Mouse (Mus musculus) hindbrain, embryonic 10.5 days (tissue): ENCODE results near the gene Abca14. TPM values are rescaled to one million over a fixed set of nuclear protein-coding genes. Genes with fewer than 3 reads are reported as not detected.

Experiments used
- DNase-seq: peaks from one replicate; pipeline ENCODE4 v3.0.0-alpha.2; 2017; ENCODE audit warnings: low spot score
- H3K27ac ChIP-seq: fragments of 300-500 bp; sonication (generic); 2 replicates; pipeline ENCODE4 v1.5.1; 2016; ENCODE audit warnings: mild to moderate bottlenecking, moderate library complexity
- H3K27me3 ChIP-seq: fragments of 300-500 bp; sonication (generic); 2 replicates; pipeline ENCODE4 v1.6.1; 2016; ENCODE audit warnings: mild to moderate bottlenecking; ENCODE audit not compliant: poor library complexity, insufficient read depth, severe bottlenecking
- H3K36me3 ChIP-seq: fragments of 300-500 bp; sonication (generic); 2 replicates; pipeline ENCODE4 v1.6.1; 2016; ENCODE audit warnings: mild to moderate bottlenecking, moderate library complexity
- H3K4me1 ChIP-seq: fragments of 300-500 bp; sonication (generic); replicated peaks from 2 replicates; pipeline ENCODE4 v1.6.1; 2016; ENCODE audit warnings: mild to moderate bottlenecking
- H3K4me3 ChIP-seq: fragments of 300-500 bp; sonication (generic); 2 replicates; pipeline ENCODE4 v1.5.1; 2016; ENCODE audit warnings: mild to moderate bottlenecking, moderate library complexity
- H3K9me3 ChIP-seq: fragments of 300-500 bp; sonication (generic); 2 replicates; pipeline ENCODE4 v1.6.1; 2016; ENCODE audit warnings: mild to moderate bottlenecking, moderate library complexity
- WGBS: fragments of 180-500 bp; shearing (Covaris S2); methylation state at CpG from one replicate; pipeline ENCODE4 v1.1.7; 2016; 5-methylcytosine and 5-hydroxymethylcytosine counted together
- polyA plus RNA-seq: library from polyadenylated mRNA; unstranded; fragments of >200 nt; fragmentation: Nextera tagmentation; extraction: Ambion mirVana; gene quantifications from 2 replicates; pipeline ENCODE4 v1.2.1, GENCODE M21; 2016

Gene Abca14
- polyA plus RNA-seq, 1 experiment from 2014 or later: not detected

- H3K36me3 ChIP-seq: no peaks in the 10 kb centered on the region
- no peaks in the 10 kb centered on the region for H3K27me3 ChIP-seq
- no peak overlapping the region for H3K4me3 ChIP-seq
- DNase-seq: no peak
- no peaks in the 10 kb centered on the region for H3K4me1 ChIP-seq
- no peak overlapping the region for H3K27ac ChIP-seq
- H3K9me3 ChIP-seq: no peaks in the 10 kb centered on the region
Measured at GRCm38 (mm10) chr7:120182891-120183290, 20.9 kb upstream of the Abca14 start.

- no peak overlapping the region for H3K27ac ChIP-seq
- H3K36me3 ChIP-seq: no peaks in the 10 kb centered on the region
- no peak overlapping the region for H3K4me3 ChIP-seq
- H3K9me3 ChIP-seq: no peaks in the 10 kb centered on the region
- H3K4me1 ChIP-seq: 0 out of 2 replicates have a peak, but pooled peaks cover 8% of the 10 kb centered on the region
- no peak for DNase-seq
- WGBS: 90% methylated on average over 5 of the region's 5 CpGs
- no peaks in the 10 kb centered on the region for H3K27me3 ChIP-seq
Measured at GRCm38 (mm10) chr7:120188946-120189345, 14.8 kb upstream of the Abca14 start.

GRCm38 (mm10) chr7:120189369-120190149 is 14.2 kb upstream of the Abca14 start:
- no peak for DNase-seq
- 0 out of 2 replicates have a peak, but pooled peaks cover 8% of the 10 kb centered on the region for H3K4me1 ChIP-seq
- no peaks in the 10 kb centered on the region for H3K9me3 ChIP-seq
- WGBS: 78% methylated on average over 8 of the region's 8 CpGs
- H3K27ac ChIP-seq: no peak overlapping the region
- H3K27me3 ChIP-seq: no peaks in the 10 kb centered on the region
- no peaks in the 10 kb centered on the region for H3K36me3 ChIP-seq
- no peak overlapping the region for H3K4me3 ChIP-seq

GRCm38 (mm10) chr7:120190150-120190665 is 13.6 kb upstream of the Abca14 start:
- Histone ChIP-seq H3K4me1 (0 out of 2 replicates have a peak, but pooled peaks cover 8% of the 10 kb centered on the region), H3K9me3 (no peaks in the 10 kb centered on the region), H3K27ac (no peak overlapping the region), H3K27me3 (no peaks in the 10 kb centered on the region), H3K36me3 (no peaks in the 10 kb centered on the region), H3K4me3 (no peak overlapping the region)
- WGBS: 70% methylated on average over 8 of the region's 8 CpGs
- DNase-seq: no peak

GRCm38 (mm10) chr7:120192207-120192606 is 11.6 kb upstream of the Abca14 start:
- no peaks in the 10 kb centered on the region for H3K9me3 ChIP-seq
- no peak for DNase-seq
- H3K4me3 ChIP-seq: no peak overlapping the region
- no peaks in the 10 kb centered on the region for H3K36me3 ChIP-seq
- H3K27me3 ChIP-seq: no peaks in the 10 kb centered on the region
- H3K4me1 ChIP-seq: 0 out of 2 replicates have a peak, but pooled peaks cover 8% of the 10 kb centered on the region
- WGBS: 79% methylated on average over 3 of the region's 3 CpGs
- no peak overlapping the region for H3K27ac ChIP-seq

GRCm38 (mm10) chr7:120192816-120193215 is 10.9 kb upstream of the Abca14 start:
- no peaks in the 10 kb centered on the region for H3K9me3 ChIP-seq
- no peak for DNase-seq
- WGBS: 83% methylated on average over 6 of the region's 6 CpGs
- H3K36me3 ChIP-seq: no peaks in the 10 kb centered on the region
- no peaks in the 10 kb centered on the region for H3K27me3 ChIP-seq
- H3K4me1 ChIP-seq: 0 out of 2 replicates have a peak, but pooled peaks cover 8% of the 10 kb centered on the region
- H3K4me3 ChIP-seq: no peak overlapping the region
- no peak overlapping the region for H3K27ac ChIP-seq

- H3K36me3 ChIP-seq: no peaks in the 10 kb centered on the region
- H3K4me3 ChIP-seq: no peak overlapping the region
- 0 out of 2 replicates have a peak, but pooled peaks cover 6% of the 10 kb centered on the region for H3K4me1 ChIP-seq
- peaks cover 9% of the 10 kb centered on the region for H3K27me3 ChIP-seq
- no peak overlapping the region for H3K27ac ChIP-seq
- no peak for DNase-seq
- 79% methylated on average over 4 of the region's 4 CpGs for WGBS
- no peaks in the 10 kb centered on the region for H3K9me3 ChIP-seq
Measured at GRCm38 (mm10) chr7:120195207-120195606, 8.6 kb upstream of the Abca14 start.

GRCm38 (mm10) chr7:120201231-120201744 is 2.5 kb upstream of the Abca14 start:
- peaks cover 41% of the 10 kb centered on the region for H3K27me3 ChIP-seq
- no peaks in the 10 kb centered on the region for H3K36me3 ChIP-seq
- DNase-seq: peak; percentile 15
- peak overlapping the region; percentile 48 for H3K4me3 ChIP-seq
- no peaks in the 10 kb centered on the region for H3K9me3 ChIP-seq
- WGBS: 4% methylated on average over 14 of the region's 14 CpGs
- peaks cover 15% of the 10 kb centered on the region for H3K4me1 ChIP-seq
- H3K27ac ChIP-seq: 0 out of 2 replicates have a peak overlapping the region, but pooled peaks have one; percentile 66

- DNase-seq: no peak
- peaks cover 41% of the 10 kb centered on the region for H3K27me3 ChIP-seq
- 5% methylated on average over 26 of the region's 26 CpGs for WGBS
Measured at GRCm38 (mm10) chr7:120201771-120202170, 2.0 kb upstream of the Abca14 start, which contains the start of gene Crym. Crym (minus strand) TSS chr7:120202111.

GRCm38 (mm10) chr7:120205989-120206388 is 2.2 kb downstream of the Abca14 start:
- no peak for DNase-seq
- 75% methylated on average over 9 of the region's 9 CpGs for WGBS
- no peaks in the 10 kb centered on the region for H3K36me3 ChIP-seq
- no peak overlapping the region for H3K4me3 ChIP-seq
- H3K9me3 ChIP-seq: no peaks in the 10 kb centered on the region
- no peak overlapping the region for H3K27ac ChIP-seq
- H3K27me3 ChIP-seq: peaks cover 24% of the 10 kb centered on the region
- peaks cover 10% of the 10 kb centered on the region for H3K4me1 ChIP-seq

More at GRCm38 (mm10) chr7:120201771-120202170, 2.0 kb upstream of the Abca14 start, which contains the start of gene Crym:
- H3K36me3 ChIP-seq: no peaks in the 10 kb centered on the region
- H3K27ac ChIP-seq: 0 out of 2 replicates have a peak within 1 kb of the TSS, but pooled peaks have one; percentile 66
- H3K9me3 ChIP-seq: no peaks in the 10 kb centered on the region
- peak within 1 kb of the TSS; percentile 48 for H3K4me3 ChIP-seq
- H3K4me1 ChIP-seq: peaks cover 15% of the 10 kb centered on the region

- Histone ChIP-seq H3K4me1 (no peaks in the 10 kb centered on the region), H3K4me3 (no peak overlapping the region), H3K36me3 (no peaks in the 10 kb centered on the region), H3K9me3 (no peaks in the 10 kb centered on the region), H3K27ac (no peak overlapping the region), H3K27me3 (no peaks in the 10 kb centered on the region)
- DNase-seq: no peak
Measured at GRCm38 (mm10) chr7:120228541-120228940, 24.8 kb downstream of the Abca14 start.

GRCm38 (mm10) chr7:120241092-120241491 is 37.3 kb downstream of the Abca14 start:
- H3K27me3 ChIP-seq: no peaks in the 10 kb centered on the region
- no peak overlapping the region for H3K4me3 ChIP-seq
- H3K27ac ChIP-seq: no peak overlapping the region
- no peaks in the 10 kb centered on the region for H3K36me3 ChIP-seq
- DNase-seq: no peak
- H3K4me1 ChIP-seq: no peaks in the 10 kb centered on the region
- no peaks in the 10 kb centered on the region for H3K9me3 ChIP-seq
